Mouse (Mus musculus) neural tube, embryonic 13.5 days (tissue): ENCODE measurements around the gene Nle1. TPM values are rescaled to one million over a fixed set of nuclear protein-coding genes. Genes with fewer than 3 reads are reported as not detected.
A peak's percentile ranks its signal among the peaks of the same experiment; 100 is the strongest.

Experiments
- ATAC-seq: fragments of 200-750 bp; cut with Nextera tagmentation; 2 replicates; pipeline ENCODE4 v1.8.0; 2017; ENCODE audit warnings: low read depth, mild to moderate bottlenecking, moderate TSS enrichment, moderate library complexity
- H3K27ac ChIP-seq: fragments of 300-500 bp; sonication (generic); replicated peaks from 2 replicates; pipeline ENCODE4 v1.5.1; 2015; ENCODE audit warnings: moderate library complexity, mild to moderate bottlenecking, inconsistent platforms
- H3K27me3 ChIP-seq: fragments of 300-500 bp; sonication (generic); 2 replicates; pipeline ENCODE4 v1.6.1; 2015; ENCODE audit warnings: mild to moderate bottlenecking, inconsistent platforms
- H3K36me3 ChIP-seq: fragments of 300-500 bp; sonication (generic); 2 replicates; pipeline ENCODE4 v1.6.1; 2015; ENCODE audit warnings: mild to moderate bottlenecking, inconsistent platforms
- H3K4me1 ChIP-seq: fragments of 300-500 bp; sonication (generic); replicated peaks from 2 replicates; pipeline ENCODE4 v1.6.1; 2015; ENCODE audit warnings: inconsistent platforms
- H3K4me2 ChIP-seq: fragments of 300-500 bp; sonication (generic); 2 replicates; pipeline ENCODE4 v1.6.1; 2015; ENCODE audit warnings: inconsistent platforms, mild to moderate bottlenecking, moderate library complexity
- H3K4me3 ChIP-seq: fragments of 300-500 bp; sonication (generic); 2 replicates; pipeline ENCODE4 v1.5.1; 2015; ENCODE audit warnings: mild to moderate bottlenecking, inconsistent platforms
- H3K9ac ChIP-seq: fragments of 300-500 bp; sonication (generic); 2 replicates; pipeline ENCODE4 v1.6.1; 2015; ENCODE audit warnings: moderate library complexity, mild to moderate bottlenecking, inconsistent platforms
- H3K9me3 ChIP-seq: fragments of 300-500 bp; sonication (generic); 2 replicates; pipeline ENCODE4 v1.6.1; 2016; ENCODE audit warnings: inconsistent platforms
- WGBS: fragments of 180-500 bp; shearing (Covaris S2); methylation state at CpG from one replicate; pipeline ENCODE4 v1.1.7; 2015; 5-methylcytosine and 5-hydroxymethylcytosine counted together
- polyA plus RNA-seq: library from polyadenylated mRNA; unstranded; fragments of >200 nt; fragmentation: Nextera tagmentation; extraction: Ambion mirVana; gene quantifications from 2 replicates; pipeline ENCODE4 v1.2.1, GENCODE M21; 2015

The Nle1 gene
- polyA plus RNA-seq, 1 experiment from 2014 or later = 31.9 TPM

DNA sequence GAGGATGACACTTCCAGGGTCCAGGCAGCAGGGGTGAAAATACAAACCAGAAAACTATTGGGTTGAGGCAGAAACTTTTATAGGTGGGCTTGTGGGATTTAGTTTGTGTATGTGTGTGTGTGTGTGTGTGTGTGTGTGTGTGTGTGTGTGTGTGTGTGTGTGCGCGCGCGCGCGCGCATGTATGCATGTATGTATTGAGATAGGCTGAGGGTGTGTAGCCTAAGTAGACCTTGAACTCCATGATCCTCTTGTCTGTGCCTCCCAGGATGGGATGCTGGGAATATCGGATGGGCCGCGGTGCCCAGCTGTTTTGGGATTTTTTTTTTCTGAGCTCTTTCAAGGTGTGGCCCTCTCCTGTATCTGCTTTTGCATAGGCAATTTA, 388 bp upstream of the Nle1 start:
- Histone ChIP-seq H3K36me3 (peaks cover 28% of the 10 kb centered on the region), H3K27me3 (peaks cover 15% of the 10 kb centered on the region), H3K4me3 (peak overlapping the region; percentile 88), H3K9me3 (no peaks in the 10 kb centered on the region), H3K4me2 (peak overlapping the region; percentile 84), H3K27ac (no peak overlapping the region), H3K9ac (no peak overlapping the region; the same call in 1 of the 2 replicates), H3K4me1 (peaks cover 12% of the 10 kb centered on the region)
- WGBS = 56% methylated on average over 9 of the region's 10 CpGs
- 0 out of 2 replicates have a peak, but pooled peaks have one; percentile 16 for ATAC-seq

DNA sequence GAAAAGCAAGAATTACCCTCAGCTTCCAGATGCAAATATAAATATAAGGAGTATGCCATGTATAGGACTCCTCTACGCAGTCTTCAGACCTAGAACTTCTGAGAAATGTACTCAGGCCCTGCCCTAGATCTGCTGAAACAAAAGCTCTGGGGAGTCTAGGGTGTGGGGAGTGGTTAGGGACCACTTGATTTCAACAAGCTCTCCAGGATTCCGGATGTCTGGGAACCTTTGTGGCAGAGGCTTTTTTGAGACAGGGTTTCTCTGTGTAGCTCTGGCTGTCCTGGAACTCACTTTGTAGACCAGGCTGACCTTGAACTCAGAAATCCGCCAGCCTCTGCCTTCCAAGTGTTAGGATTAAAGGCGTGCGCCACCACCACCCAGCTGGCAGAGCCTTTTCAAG, 2.4 kb downstream of the Nle1 start:
- no peak for ATAC-seq
- H3K36me3 ChIP-seq = peaks cover 55% of the 10 kb centered on the region
- H3K4me3 ChIP-seq = no peak overlapping the region
- 92% methylated on average over 5 of the region's 5 CpGs for WGBS
- no peaks in the 10 kb centered on the region for H3K9me3 ChIP-seq
- H3K4me2 ChIP-seq = no peak overlapping the region
- no peak overlapping the region for H3K27ac ChIP-seq
- H3K27me3 ChIP-seq = peaks cover 7% of the 10 kb centered on the region; the same call in 1 of the 2 replicates
- peaks cover 12% of the 10 kb centered on the region for H3K4me1 ChIP-seq
- H3K9ac ChIP-seq = no peak overlapping the region

DNA sequence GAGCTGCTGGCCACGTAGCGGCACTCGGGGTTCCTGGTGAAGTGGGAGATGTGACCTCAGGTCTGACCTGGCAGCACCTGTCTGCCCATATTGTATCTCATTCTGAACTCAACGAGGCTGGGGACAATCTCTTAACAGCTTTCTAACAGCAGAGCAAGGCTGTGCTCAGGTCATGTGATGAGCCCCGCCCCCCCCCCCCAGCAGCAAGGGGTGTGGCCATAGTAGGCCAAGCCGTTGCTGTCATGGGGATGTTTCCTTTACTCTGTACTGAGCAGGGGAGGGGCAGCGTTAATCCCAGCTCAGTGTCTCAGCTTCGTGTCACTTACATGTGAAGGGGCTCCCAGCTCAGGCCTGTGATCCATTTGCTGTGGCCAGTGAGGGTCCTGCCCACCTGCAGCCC, 3.3 kb downstream of the Nle1 start:
- H3K27me3 ChIP-seq = 0 out of 2 replicates have a peak, but pooled peaks cover 1% of the 10 kb centered on the region
- no peak for ATAC-seq
- WGBS = 67% methylated on average over 8 of the region's 8 CpGs

DNA sequence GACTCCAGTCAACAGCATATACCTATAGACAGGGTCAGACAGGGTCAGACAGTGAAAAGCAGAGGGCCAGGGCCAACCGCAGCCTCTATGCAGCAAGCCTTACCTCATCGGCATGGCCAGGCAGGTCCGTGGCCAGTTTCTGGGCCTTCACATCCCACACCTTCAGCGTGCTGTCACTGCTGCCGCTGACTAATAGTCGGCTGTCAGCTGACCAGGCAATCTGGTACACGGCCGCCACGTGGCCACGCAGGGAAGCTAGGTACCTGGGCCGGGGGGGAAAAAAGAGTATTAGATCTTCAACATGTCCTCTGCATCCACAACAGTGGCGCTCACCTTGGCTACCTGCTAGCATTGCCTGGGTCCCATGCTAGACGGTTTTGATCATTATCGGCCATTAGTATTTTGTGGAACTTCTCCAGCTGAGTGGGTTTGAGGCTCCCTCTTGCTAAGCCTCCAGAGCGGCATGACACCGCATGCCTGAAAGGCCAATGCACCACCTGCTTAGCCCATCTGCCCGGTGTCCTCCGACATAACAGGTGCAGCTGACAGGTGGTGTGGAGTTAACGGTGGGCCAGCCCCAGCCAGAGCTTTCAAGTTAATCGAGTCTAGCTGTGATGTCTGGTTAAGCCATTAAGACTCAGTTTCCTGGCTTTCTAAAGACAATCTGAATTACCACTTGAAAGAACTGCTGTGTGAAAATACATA, 6.5 kb downstream of the Nle1 start:
- Histone ChIP-seq H3K27ac (no peak overlapping the region), H3K9me3 (no peaks in the 10 kb centered on the region), H3K9ac (no peak overlapping the region), H3K4me3 (no peak overlapping the region), H3K4me2 (no peak overlapping the region), H3K27me3 (no peaks in the 10 kb centered on the region), H3K4me1 (peaks cover 2% of the 10 kb centered on the region; the same call in 1 of the 2 replicates), H3K36me3 (peaks cover 84% of the 10 kb centered on the region)
- no peak for ATAC-seq
- 95% methylated on average over 20 of the region's 20 CpGs for whole genome bisulfite sequencing

More for the DNA sequence above, 3.3 kb downstream of the Nle1 start:
- no peak overlapping the region for H3K27ac ChIP-seq
- no peak overlapping the region for H3K9ac ChIP-seq
- no peaks in the 10 kb centered on the region for H3K9me3 ChIP-seq
- no peak overlapping the region for H3K4me2 ChIP-seq
- H3K36me3 ChIP-seq = peaks cover 63% of the 10 kb centered on the region
- H3K4me3 ChIP-seq = no peak overlapping the region
- H3K4me1 ChIP-seq = peaks cover 12% of the 10 kb centered on the region

DNA sequence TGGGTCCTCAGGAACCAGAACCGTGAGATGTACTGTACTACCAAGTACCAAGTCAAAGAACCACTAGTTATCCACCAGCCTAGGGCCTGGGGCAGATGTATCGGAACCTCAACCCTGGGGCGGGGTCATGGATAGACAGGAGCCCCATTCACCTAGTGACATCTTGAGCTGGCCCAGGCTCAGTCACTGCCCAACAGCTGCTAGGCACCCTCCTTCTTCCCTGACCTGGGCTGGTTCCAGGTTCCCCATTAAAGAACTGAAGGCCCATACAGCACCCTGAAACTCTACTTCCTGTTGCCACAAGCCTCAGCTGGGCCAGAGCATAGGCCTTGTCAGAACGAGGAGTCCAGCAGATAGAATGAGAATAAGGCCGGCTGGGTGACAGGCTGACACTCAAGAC, 8.5 kb downstream of the Nle1 start:
- Histone ChIP-seq H3K27ac (no peak overlapping the region), H3K4me3 (no peak overlapping the region), H3K9ac (no peak overlapping the region), H3K36me3 (peaks cover 67% of the 10 kb centered on the region), H3K9me3 (no peaks in the 10 kb centered on the region), H3K4me2 (no peak overlapping the region), H3K4me1 (no peaks in the 10 kb centered on the region), H3K27me3 (no peaks in the 10 kb centered on the region)
- no peak for ATAC-seq
- 91% methylated on average over 5 of the region's 5 CpGs for WGBS

DNA sequence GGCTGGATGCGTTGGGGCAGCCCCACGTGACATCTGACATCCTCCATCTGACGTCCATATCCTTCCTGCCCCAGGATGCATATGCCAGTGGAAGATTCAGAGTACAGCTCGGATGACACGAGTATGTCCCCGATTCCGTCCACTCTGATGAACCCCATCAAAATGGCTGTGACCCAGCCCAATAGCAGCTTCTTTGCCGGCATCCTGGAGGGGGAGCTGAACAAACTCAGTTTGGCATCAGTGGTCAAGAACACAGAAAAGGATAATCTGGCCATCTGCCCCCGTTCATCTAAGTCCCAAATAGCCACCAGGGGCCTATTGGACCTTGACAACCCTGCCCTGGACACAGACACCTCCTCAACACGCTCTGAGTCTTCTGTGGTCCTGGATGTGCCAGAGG, 10.7 kb downstream of the Nle1 start:
- ATAC-seq = no peak
- Histone ChIP-seq H3K4me2 (no peak overlapping the region), H3K4me3 (no peak overlapping the region), H3K9me3 (no peaks in the 10 kb centered on the region), H3K4me1 (no peaks in the 10 kb centered on the region), H3K27me3 (0 out of 2 replicates have a peak, but pooled peaks cover under 1% of the 10 kb centered on the region), H3K27ac (no peak overlapping the region), H3K36me3 (peaks cover 45% of the 10 kb centered on the region), H3K9ac (no peak overlapping the region)
- WGBS = 89% methylated on average over 10 of the region's 10 CpGs

DNA sequence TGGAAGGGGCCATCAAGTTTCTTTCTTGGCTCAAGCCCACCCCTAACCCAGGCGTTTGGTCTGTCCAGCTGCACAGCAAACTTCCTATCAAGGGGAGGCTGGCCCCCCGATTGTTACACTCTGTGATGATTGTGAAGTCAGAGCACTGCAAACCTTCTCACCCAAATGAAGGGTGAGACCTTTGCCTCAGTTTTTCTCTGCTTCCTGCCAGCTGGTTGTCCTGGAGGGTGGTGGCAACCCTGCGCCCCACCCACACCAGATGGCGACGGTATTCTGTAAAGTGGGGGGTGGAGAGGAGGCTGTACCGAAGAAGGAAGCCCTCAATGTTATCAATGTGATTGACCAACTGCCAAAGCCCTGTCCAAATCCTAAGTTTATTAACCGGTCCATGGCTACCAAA, 16.3 kb downstream of the Nle1 start, which contains the start of gene Fndc8:
Fndc8 (plus strand) TSS at position 189 of the 400 bp plus-strand sequence.
- Histone ChIP-seq H3K27ac (no peak within 1 kb of the TSS), H3K36me3 (no peaks in the 10 kb centered on the region), H3K9me3 (no peaks in the 10 kb centered on the region), H3K4me2 (no peak within 1 kb of the TSS), H3K4me1 (peaks cover 26% of the 10 kb centered on the region), H3K9ac (peak within 1 kb of the TSS; percentile 41; the same call in 1 of the 2 replicates), H3K27me3 (peaks cover 15% of the 10 kb centered on the region; the same call in 1 of the 2 replicates), H3K4me3 (no peak within 1 kb of the TSS)
- 64% methylated on average over 7 of the region's 7 CpGs for WGBS
- ATAC-seq = no peak

DNA sequence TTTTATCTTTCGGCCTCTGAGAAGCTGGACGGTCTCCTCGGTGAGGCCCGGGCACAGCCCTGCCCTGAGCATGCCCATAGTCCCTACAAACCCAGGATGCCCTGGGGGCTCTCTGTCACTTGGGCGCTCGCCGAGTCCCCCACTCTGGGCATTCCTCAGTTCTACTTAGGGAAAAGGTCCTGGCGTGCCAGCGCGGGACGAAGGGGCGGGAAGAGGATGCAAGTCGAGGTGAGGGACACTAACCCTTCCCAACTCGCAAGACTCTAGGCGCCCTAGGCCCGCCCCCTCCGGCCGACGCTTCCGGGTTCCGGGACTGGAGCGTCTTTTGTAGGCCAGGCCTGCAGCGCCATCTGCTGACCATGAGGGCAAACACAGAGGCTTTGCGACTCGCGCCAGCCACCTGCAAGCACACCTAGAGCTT, 17.9 kb downstream of the Nle1 start, which contains the start of gene Rad51d:
Rad51d (minus strand) TSS at position 273 of the 421 bp plus-strand sequence.
- peak within 1 kb of the TSS; percentile 52; the same call in 1 of the 2 replicates for H3K27ac ChIP-seq
- peak; percentile 93 for ATAC-seq
- no peaks in the 10 kb centered on the region for H3K9me3 ChIP-seq
- H3K27me3 ChIP-seq = peaks cover 15% of the 10 kb centered on the region; the same call in 1 of the 2 replicates
- peak within 1 kb of the TSS; percentile 88 for H3K4me2 ChIP-seq
- H3K4me1 ChIP-seq = peaks cover 26% of the 10 kb centered on the region
- H3K36me3 ChIP-seq = no peaks in the 10 kb centered on the region
- H3K4me3 ChIP-seq = peak within 1 kb of the TSS; percentile 66
- WGBS = 0% methylated on average over 26 of the region's 26 CpGs
- peak within 1 kb of the TSS; percentile 81 for H3K9ac ChIP-seq

DNA sequence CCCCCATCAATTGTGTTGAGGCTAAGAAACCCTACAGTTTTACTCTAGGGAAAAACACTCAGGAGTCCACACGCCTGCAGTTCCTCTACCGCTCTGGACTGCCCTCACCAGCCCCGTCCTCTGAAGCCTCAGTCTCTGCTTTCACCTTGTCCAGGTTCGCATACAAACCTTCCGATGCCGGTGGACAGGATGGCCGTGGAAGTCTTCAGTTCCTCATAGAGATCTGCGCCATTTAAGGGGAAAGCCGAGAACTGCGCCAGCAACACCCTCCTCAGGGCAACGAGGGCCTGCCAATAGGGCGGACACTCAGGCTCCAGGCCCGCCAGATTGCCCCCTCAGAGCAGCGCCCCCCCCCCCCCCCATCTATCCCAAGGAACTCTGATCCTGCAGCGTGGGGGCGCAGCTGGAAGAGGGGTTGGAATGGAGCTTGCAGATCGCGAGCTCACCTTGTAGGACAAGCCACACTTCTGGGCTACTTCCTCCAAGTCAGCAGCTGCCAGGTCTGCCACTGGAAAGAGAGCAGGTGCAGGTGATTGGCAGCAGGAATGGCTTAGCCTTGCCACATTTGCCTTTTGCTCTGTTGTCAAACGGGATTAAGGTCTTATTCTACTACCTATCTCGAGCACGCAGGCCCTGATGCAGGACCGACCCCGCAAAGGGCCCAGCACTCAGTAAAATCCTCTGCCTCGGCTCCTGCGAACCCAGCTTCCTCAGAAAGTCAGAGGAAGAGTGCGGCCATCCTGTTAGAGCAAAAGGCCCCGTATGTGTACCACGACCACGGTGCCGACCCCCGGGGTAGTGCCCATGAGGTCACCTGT, 18.5 kb downstream of the Nle1 start:
- WGBS = 9% methylated on average over 31 of the region's 31 CpGs
- Histone ChIP-seq H3K4me2 (peak overlapping the region; percentile 88), H3K4me1 (peaks cover 26% of the 10 kb centered on the region), H3K9ac (peak overlapping the region; percentile 81), H3K27ac (peak overlapping the region; percentile 52; the same call in 1 of the 2 replicates), H3K27me3 (peaks cover 15% of the 10 kb centered on the region; the same call in 1 of the 2 replicates), H3K9me3 (no peaks in the 10 kb centered on the region), H3K36me3 (no peaks in the 10 kb centered on the region), H3K4me3 (peak overlapping the region; percentile 66)
- peak; percentile 64 for ATAC-seq

DNA sequence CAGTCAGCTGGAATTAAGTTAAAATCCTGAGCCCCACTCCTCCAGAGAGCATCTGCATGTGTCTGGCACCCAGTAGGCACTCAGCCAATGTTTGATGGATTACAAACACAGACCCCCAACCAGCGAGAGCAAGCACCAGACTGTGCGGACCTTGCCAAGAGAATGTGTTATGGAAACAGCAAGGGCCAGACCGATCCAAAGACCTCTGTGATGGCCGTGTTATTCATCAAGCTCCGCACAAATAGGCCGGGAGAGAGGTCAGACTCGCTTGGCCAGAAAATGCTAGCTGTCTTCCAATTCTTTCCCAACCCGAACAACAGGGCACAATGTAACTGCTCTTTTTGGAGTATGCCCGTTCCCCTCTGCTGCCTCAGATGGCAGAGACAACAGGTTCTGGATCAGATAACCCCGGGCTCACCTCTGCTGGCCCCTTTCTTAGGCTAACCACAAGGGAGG, 19.7 kb downstream of the Nle1 start:
- ATAC-seq = no peak
- H3K27ac ChIP-seq = no peak overlapping the region
- H3K9ac ChIP-seq = 0 out of 2 replicates have a peak overlapping the region, but pooled peaks have one; percentile 31
- H3K4me1 ChIP-seq = peaks cover 26% of the 10 kb centered on the region
- H3K4me2 ChIP-seq = peak overlapping the region; percentile 88
- H3K27me3 ChIP-seq = peaks cover 15% of the 10 kb centered on the region; the same call in 1 of the 2 replicates
- H3K4me3 ChIP-seq = no peak overlapping the region
- 52% methylated on average over 10 of the region's 10 CpGs for WGBS
- no peaks in the 10 kb centered on the region for H3K36me3 ChIP-seq
- H3K9me3 ChIP-seq = no peaks in the 10 kb centered on the region

DNA sequence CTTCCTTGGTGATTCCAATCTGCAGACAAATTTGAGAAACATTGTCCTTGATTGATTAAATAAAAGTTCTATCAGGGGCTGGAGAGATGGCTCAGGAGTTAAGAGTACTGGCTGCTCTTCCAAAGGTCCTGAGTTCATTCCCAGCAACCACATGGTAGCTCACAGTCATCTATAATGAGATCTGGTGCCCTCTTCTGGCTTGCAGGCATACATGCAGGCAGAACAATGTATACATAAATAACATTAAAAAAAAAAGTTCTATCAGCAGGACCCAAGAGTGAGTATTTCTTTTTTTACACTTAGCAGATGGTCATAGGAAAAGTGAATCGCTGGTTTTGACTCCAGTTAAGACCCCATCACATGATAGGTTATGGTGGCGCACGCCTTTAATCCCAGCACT, 21.7 kb downstream of the Nle1 start:
- no peaks in the 10 kb centered on the region for H3K9me3 ChIP-seq
- no peak overlapping the region for H3K4me2 ChIP-seq
- WGBS = 87% methylated on average over 3 of the region's 3 CpGs
- 0 out of 2 replicates have a peak, but pooled peaks cover 6% of the 10 kb centered on the region for H3K27me3 ChIP-seq
- no peak for ATAC-seq
- H3K27ac ChIP-seq = no peak overlapping the region
- no peaks in the 10 kb centered on the region for H3K36me3 ChIP-seq
- peaks cover 26% of the 10 kb centered on the region for H3K4me1 ChIP-seq
- no peak overlapping the region for H3K4me3 ChIP-seq
- no peak overlapping the region for H3K9ac ChIP-seq

DNA sequence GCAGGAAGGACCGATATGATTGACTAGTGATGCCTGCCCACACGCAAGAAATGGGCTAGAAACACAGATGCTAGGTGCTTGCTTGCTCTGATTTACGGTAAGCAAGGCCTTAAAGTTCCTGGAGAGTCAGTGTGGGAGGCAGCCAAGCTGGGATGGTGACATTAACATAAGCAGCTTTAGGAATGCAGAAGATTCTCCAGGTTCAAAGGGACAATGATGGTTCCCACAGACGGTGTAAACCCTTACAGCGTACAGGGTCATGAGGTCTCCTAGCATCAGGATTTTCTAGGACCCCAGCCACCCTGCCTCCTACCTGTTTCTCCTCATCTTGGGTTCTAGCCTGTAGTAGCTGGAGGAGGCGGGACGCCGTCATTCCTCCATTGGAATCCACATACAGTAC, 25.0 kb downstream of the Nle1 start:
- no peak for ATAC-seq
- Histone ChIP-seq H3K4me2 (no peak overlapping the region), H3K9ac (no peak overlapping the region), H3K36me3 (peaks cover 10% of the 10 kb centered on the region; the same call in 1 of the 2 replicates), H3K4me1 (peaks cover 6% of the 10 kb centered on the region), H3K9me3 (no peaks in the 10 kb centered on the region), H3K27ac (no peak overlapping the region), H3K4me3 (no peak overlapping the region), H3K27me3 (no peaks in the 10 kb centered on the region)
- 57% methylated on average over 8 of the region's 8 CpGs for WGBS
